Mouse (Mus musculus) erythroblast, embryonic 14.5 days (primary cell): ENCODE measurements at regions not wholly inside any gene's neighbourhood (a gene's known extent, or its start where the extent isn't known, plus 50 kb on each side); places are given as distances from the start of the nearest gene placed in this dataset.

ENCODE experiments used
- GATA1 ChIP-seq: IDR thresholded peaks from 2 replicates; pipeline ENCODE4 v1.6.1; 2012; ENCODE audit warnings: low read length, inconsistent platforms, mixed read lengths
- TAL1 ChIP-seq: IDR thresholded peaks from 3 replicates; pipeline ENCODE4 v1.6.1; 2012; ENCODE audit warnings: low read length, inconsistent platforms, mixed read lengths

- no peak for TF ChIP-seq GATA1
- TF ChIP-seq TAL1 = no peak; the same call in 2 of the 3 replicates
These were observed 67.6 kb upstream of the Vrk1 start for GRCm38 (mm10) chr12:105942136-105943076.
